Mouse (Mus musculus): ENCODE data around the gene Ly6g5b.
A peak's percentile ranks its signal among the peaks of the same experiment; 100 is the strongest.
"Not testable (repeated sequence)": the region's sequence is repeated elsewhere in the genome, so short reads cannot be mapped to it uniquely, and the experiment has no call there.

Gene Ly6g5b

GRCm38 (mm10) chr17:35139269-35139668, 24.0 kb upstream of the Ly6g5b start:
- no peak for DNase-seq (ENCODE audit: low spot score)

DNA sequence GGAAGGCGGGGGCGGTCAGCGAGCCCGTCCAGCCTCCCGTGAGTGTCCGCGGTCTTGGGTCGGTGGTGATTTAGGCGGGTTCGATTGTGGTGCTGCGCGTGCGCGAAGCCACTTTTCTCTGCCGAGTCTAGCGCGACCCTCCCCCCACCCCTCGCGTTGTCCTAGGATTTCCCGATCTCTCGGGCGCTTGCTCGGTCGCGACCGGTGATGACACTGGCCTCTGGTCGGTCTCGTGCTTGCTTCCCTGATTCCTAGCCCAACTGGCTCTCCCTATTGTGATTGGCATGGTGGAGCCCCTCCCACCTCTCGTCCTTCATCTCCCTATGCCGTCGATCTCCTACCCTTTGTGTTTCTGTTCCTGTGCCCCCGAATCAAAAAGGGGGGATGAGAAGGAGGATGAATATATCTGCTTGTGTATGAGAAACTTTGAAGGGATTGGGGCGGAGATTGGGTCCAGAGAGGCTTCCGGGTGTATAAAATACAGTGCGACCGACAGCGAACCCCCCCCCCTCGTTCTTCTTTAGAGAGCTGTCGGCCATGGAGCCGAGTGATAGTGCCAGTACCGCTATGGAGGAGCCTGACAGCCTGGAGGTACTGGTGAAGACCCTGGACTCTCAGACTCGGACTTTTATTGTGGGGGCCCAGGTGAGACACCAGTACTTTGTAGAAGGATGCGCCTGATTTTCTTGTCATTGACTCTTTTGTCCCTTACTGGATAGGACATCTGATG, 20.5 kb upstream of the Ly6g5b start:
- DNase-seq (ENCODE audit: low spot score), result no peak

- DNase-seq (ENCODE audit: low spot score), result peak; percentile 92
These were observed 19.8 kb upstream of the Ly6g5b start, which contains the start of gene Bag6 for GRCm38 (mm10) chr17:35134801-35135590. Gene Bag6, plus strand, starts transcription at chr17:35135178.

- DNase-seq (ENCODE audit: low spot score), result no peak
These were observed 18.3 kb upstream of the Ly6g5b start for GRCm38 (mm10) chr17:35133517-35133916.

DNA sequence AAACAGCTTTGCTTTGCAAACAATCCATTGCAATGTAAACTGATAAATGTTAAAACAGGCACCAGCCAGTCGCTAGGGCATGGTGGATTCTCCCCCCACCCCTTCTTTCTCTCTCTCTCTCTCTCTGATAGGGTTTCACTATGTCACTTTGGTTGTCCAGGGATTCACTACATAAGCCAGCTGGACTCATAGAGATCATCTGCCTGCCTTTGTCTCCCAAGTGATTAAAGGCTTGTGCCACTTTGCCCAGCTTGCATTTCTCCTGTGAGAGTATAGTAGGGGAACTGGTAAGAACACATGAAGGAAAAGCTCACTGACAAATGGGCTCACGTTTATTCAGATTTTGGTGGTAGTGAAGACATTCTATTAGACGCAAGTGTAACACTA, 16.9 kb upstream of the Ly6g5b start:
- no peak for DNase-seq (ENCODE audit: low spot score)

- DNase-seq (ENCODE audit: low spot score), result no peak
These were observed 16.4 kb upstream of the Ly6g5b start, which contains the start of gene Apom for GRCm38 (mm10) chr17:35131500-35132173. Gene Apom, minus strand, starts transcription at chr17:35132050.

DNA sequence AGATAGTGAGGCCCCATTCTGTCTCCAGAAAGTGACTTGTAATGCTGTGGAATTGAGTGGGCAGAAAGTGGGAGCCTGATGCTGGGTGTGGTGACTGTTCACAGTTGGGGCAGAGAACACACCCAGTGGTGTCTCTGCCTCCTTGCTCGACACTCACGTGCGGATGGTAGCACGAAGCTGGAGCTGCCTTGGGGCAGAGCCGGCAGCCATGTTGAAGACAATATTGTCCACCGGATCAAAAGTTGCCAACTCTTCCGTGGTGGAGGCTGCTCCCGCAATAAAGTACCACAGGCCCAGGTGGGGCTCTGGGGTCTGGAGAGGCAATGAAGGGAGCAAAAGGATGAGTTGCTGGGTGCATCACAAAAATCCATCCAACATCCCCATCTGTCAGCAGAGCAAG, 15.8 kb upstream of the Ly6g5b start:
- no peak for DNase-seq (ENCODE audit: low spot score)

- no peak for DNase-seq (ENCODE audit: low spot score)
These were observed 13.8 kb upstream of the Ly6g5b start for GRCm38 (mm10) chr17:35128996-35129395.

- DNase-seq (ENCODE audit: low spot score), result no peak
These were observed 11.8 kb upstream of the Ly6g5b start for GRCm38 (mm10) chr17:35127017-35127416.

DNA sequence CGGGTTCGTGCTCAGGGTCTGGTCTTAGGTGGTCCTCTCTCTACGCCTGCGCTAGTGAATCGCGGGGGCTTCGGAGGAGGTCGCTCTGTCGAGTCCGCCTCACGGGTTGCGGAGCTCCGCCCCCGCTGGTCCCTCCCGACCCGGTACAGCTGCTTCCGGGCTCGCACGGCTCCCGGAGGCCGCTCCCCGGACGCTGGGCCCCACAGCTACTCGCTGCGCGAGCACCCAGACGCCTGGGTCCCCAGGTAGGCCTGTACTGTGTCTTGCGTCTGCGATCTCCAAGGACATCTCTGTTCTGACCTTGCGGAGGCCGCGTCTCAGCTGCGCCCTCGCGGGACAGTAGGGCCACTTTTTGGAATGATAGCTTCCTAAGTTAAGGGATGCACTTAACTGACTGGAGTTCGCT, 11.0 kb upstream of the Ly6g5b start, which contains the start of gene D17H6S53E:
Gene D17H6S53E (plus strand): TSS at position 168 of the 406 bp plus-strand sequence.
- peak; percentile 76 for DNase-seq (ENCODE audit: low spot score)

DNA sequence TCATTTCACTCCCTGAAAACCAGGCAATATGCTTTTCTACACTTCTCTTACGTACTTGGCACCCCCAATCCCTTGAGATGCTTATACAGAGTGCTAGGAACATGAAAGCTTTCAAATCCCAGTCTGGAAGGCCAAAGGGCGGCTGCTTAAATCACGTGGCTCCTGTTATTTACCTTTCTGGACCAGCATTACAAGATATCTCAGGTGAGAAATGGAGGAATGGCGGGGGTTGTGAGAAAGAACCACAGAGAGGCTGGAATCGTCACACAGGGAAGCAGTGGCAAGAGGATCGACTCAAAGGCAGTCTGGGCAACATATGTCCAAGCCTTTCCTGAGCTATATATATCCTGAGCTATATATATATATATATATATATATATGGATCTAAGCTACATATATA, 10.3 kb upstream of the Ly6g5b start:
- no peak for DNase-seq (ENCODE audit: low spot score)

GRCm38 (mm10) chr17:35125081-35125480, 9.9 kb upstream of the Ly6g5b start:
- no peak for DNase-seq (ENCODE audit: low spot score)

GRCm38 (mm10) chr17:35124261-35124896, 9.2 kb upstream of the Ly6g5b start:
- DNase-seq (ENCODE audit: low spot score), result not testable (repeated sequence)

GRCm38 (mm10) chr17:35123287-35123686, 8.1 kb upstream of the Ly6g5b start:
- not testable (repeated sequence) for DNase-seq (ENCODE audit: low spot score)

- DNase-seq (ENCODE audit: low spot score), result peak; percentile 61
These were observed 6.7 kb upstream of the Ly6g5b start, which contains the start of gene Csnk2b for GRCm38 (mm10) chr17:35121871-35122303. Gene Csnk2b, minus strand, starts transcription at chr17:35122053.

DNA sequence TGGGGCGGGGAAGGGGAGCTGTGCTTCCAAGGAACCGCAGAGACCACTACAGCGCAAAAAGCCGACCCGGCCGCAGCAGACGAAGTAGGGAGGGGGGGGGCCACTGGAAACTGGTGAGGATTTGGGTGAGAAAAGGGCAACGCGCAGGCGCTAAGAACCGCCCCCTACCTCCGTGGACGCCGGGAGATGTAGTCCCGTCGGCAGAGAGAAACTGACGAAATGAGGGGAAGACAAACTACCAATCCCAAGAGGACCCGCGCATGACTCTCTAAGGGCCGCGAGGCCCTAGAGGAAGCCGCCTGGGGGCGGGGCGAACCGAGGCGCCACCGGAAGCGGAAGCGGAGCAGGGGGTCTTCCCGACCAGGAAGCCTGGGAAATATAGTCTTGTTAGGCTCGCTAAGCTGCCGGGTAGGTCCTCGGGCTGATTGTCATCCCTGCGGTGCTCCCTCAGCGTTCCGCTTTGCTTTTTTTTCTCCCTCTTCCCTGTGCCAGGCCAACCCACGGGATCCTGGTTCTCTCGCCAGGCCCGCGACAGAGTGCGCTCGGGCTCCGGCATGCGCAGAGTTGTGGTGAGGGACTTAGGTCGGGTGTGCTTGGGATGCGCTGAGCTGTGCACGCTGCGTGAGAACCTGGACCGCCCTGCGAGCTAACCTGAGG, 6.0 kb upstream of the Ly6g5b start, which contains the start of gene Gpank1:
Gene Gpank1 (plus strand): TSS at position 313 of the 657 bp plus-strand sequence.
- peak; percentile 99 for DNase-seq (ENCODE audit: low spot score)

GRCm38 (mm10) chr17:35120745-35121142, 5.5 kb upstream of the Ly6g5b start:
- DNase-seq (ENCODE audit: low spot score), result peak; percentile 66

DNA sequence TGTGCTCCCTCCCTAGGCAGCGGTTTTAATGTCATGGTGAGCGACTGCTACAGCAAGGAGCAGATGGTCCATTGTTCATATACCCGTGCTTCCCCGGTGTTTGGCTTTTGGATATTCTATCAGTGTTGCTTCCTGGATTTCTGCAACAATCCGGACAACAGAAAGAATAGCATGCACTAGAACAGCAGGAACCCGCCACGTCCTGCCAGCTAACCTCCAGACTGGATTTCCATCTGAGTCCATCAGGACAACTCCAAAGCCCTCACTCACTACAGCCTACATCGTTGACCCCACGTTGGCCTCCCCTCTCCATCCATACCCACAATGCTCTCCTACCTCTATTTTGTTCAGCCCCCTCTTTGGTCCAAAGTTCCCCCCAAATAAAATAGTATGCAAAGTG, 3.5 kb downstream of the Ly6g5b start:
- no peak for DNase-seq (ENCODE audit: low spot score)

DNA sequence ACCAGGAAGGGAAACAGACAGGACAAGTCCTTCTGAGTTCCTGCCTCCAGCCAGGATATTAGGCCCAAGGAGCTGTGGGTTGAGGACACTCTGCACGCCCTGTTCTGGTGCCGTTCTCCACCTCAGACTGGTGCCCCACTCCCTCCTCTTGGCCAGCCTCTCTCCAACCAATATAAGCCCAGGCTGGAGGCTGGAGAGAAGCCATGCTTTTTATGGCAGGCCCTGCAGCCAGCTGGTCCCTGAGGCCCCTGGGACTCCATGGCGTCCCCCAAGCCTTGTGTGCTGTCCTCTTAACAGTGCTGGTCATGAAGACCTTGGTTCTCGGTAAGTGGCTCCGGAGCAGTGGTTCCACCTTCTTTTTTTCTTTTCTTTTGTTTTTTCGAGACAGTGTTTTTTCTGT, 7.1 kb downstream of the Ly6g5b start, which contains the start of gene Ly6g5c:
Gene Ly6g5c (plus strand): TSS at position 183 of the 400 bp plus-strand sequence.
- no peak for DNase-seq (ENCODE audit: low spot score)

GRCm38 (mm10) chr17:35106522-35106921, 8.7 kb downstream of the Ly6g5b start:
- DNase-seq (ENCODE audit: low spot score), result no peak

GRCm38 (mm10) chr17:35105740-35106389, 9.4 kb downstream of the Ly6g5b start:
- DNase-seq (ENCODE audit: low spot score), result no peak

Measured in testis, postnatal 14 days (tissue).